Mouse (Mus musculus): ENCODE measurements at regions not wholly inside any gene's neighbourhood (a gene's known extent, or its start where the extent isn't known, plus 50 kb on each side); places are given as distances from the start of the nearest gene placed in this dataset.

GRCm38 (mm10) chr9:122615351-122615750 is 131.8 kb upstream of the Topaz1 start:
- TF ChIP-seq GATA1 (IDR thresholded peaks at IDR 0.05; ENCODE audit: borderline replicate concordance, low read length) (no peak), FLI1 (IDR thresholded peaks at IDR 0.05; ENCODE audit: low read length) (no peak)

All from megakaryocyte, embryonic 14.5 days (primary cell).